Mouse (Mus musculus): ENCODE data around the gene Ybx1.

DNA sequence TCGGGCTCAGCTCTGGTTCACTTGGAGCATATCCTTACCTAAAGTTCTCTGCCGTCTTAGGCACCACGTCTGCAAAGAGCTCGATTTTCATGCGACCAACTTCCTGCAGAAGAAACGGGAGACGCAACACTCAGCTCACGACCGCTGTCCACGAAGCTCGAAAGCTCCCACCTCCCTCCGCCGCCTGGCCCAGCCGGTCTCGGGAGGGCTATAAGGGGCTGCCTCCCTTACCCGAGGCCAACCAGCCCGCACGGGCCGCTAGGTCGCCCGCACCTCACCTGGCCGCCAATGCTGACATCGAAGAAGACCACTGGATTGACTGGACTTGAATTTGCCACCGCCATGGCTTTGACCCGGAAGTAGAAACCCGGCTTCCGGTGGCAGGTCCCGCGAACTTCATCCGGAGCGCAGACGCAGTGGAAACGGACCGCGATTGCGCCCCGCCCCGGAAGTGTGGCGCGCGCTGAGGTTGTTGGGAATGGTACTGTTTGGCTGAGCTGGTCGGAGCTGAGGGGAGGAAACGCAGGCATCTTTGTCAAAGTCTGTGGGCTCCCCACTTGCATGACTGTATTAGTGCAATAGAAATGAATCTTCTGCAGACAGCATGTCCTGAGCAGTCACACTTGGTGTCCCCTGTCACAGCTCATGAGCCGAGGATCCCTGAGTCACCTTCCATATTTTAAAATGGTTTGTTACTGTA, 25.9 kb upstream of the Ybx1 start, which contains the start of gene Ppih:
- TF ChIP-seq POLR2A (IDR thresholded peaks at IDR 0.05; ENCODE audit: insufficient read depth, low read depth, low read length) = peak; percentile 96
- peak; percentile 17; the same call in 1 of the 2 replicates for TF ChIP-seq CTCF (IDR thresholded peaks at IDR 0.05)
- TF ChIP-seq EP300 (IDR thresholded peaks at IDR 0.05; ENCODE audit: insufficient read depth, low read depth, low read length) = peak; percentile 75

All from heart, adult 2 months (tissue).